Comparison of ENCODE assay signal across 22 mouse cellular contexts in the genomic region with DNA sequence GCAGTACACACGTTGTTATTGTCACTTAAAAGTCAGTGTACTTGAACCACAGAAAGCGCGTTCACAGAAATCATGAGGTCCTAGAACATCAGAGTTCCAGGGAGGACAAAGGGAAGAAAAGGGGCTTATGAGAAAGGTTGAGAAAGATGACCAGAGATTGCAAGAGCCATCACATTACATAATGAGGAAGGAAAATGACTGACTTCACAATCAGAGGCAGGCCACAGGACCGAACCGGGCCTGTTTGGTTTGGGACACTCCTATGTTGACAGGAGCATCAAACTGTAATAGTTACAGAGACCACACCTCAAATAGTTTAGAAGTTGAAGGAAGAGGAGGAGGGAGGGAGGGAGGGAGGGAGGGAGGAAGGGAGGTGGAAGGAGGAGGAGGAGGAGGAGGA.
"Had no signal": no experiment of that assay in that cellular context is flagged by ENCODE, and none has a peak within 500 bp of the region (broad histone marks: within the 10 kb centered on the region; RNA-seq: fewer than 3 reads in every experiment).

No protein-coding gene starts in this region.

- DNase-seq: heart, adult 18-20 months; heart, postnatal 10 days; heart, postnatal 4 days; kidney, adult 11 months; kidney, adult 2 months; kidney, adult 9 months; kidney, postnatal 14 days; kidney, postnatal 36 days; layer of hippocampus, postnatal 36 days; left cerebral cortex, postnatal 4 days had no signal

- H3K36me3 ChIP-seq: limb, embryonic 15.5 days; liver, embryonic 12.5 days had no signal

- ATAC-seq: hindbrain, embryonic 16.5 days; intestine, embryonic 16.5 days; liver, embryonic 12.5 days had no signal

- H3K9me3 ChIP-seq: hindbrain, embryonic 10.5 days; hindbrain, embryonic 12.5 days; kidney, embryonic 15.5 days; limb, embryonic 13.5 days; limb, embryonic 15.5 days; liver, embryonic 12.5 days had no signal

- H3K4me2 ChIP-seq: heart, embryonic 11.5 days; hindbrain, embryonic 12.5 days; hindbrain, embryonic 14.5 days; kidney, embryonic 15.5 days; limb, embryonic 13.5 days; limb, embryonic 15.5 days; liver, embryonic 12.5 days had no signal

- H3K4me3 ChIP-seq: hindbrain, embryonic 10.5 days; hindbrain, embryonic 12.5 days; kidney, embryonic 15.5 days; layer of hippocampus, adult 2 months; limb, embryonic 13.5 days; limb, embryonic 15.5 days; liver, embryonic 12.5 days had no signal

- H3K27me3 ChIP-seq: hindbrain, embryonic 12.5 days; kidney, embryonic 15.5 days; limb, embryonic 13.5 days; limb, embryonic 15.5 days; liver, embryonic 12.5 days had no signal

- H3K27ac ChIP-seq: hindbrain, embryonic 10.5 days; hindbrain, embryonic 12.5 days; hindbrain, embryonic 14.5 days; kidney, embryonic 15.5 days; kidney, postnatal 0 days; layer of hippocampus, adult 2 months; limb, embryonic 13.5 days; limb, embryonic 15.5 days; liver, embryonic 12.5 days had no signal

- H3K9ac ChIP-seq: hindbrain, embryonic 12.5 days; hindbrain, embryonic 14.5 days; kidney, embryonic 15.5 days; limb, embryonic 13.5 days; limb, embryonic 15.5 days; liver, embryonic 12.5 days had no signal
